Mouse (Mus musculus) hindlimb bud, embryonic 11.5 days (tissue): ENCODE results near the gene Nceh1.

Experiments used
- DNase-seq: peaks from one replicate; pipeline ENCODE4 v3.0.0-alpha.2; 2012; ENCODE audit warnings: low read depth, low spot score; ENCODE audit errors: extremely low spot score

Nceh1 gene

DNA sequence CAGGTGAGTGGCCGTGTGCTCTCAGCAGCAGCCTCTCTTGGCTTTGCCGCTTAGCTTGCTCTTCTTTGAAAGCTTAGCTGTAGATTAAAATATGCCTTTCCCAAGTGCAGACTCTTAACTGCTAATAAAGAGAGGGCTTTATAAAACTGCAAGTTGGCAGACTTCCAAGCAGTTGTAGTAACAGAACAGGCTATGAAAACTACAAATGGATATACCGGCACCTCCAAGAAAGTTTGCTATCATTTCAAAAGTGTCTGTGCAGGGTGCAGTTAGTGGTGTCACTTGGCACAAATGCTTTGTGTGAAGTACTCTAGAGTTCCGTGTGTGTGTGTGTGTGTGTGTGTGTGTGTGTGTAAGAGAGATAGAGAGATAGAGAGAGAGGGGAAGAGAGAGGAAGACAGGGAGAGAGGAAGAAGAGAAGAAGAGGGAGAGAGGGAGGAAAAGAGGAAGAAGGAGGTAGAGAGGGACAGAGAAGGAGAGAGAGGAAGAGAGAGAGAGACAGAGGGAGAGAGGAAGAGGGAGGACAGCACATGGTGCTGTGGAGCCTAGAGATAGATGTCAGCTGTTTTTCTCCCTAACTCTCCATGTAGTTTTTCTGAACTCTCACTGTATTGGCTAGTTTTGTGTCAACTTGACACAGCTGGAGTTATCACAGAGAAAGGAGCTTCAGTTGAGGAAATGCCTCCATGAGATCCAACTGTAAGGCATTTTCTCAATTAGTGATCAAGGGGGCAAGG is 134.7 kb downstream of the Nceh1 start:
- no peak for DNase-seq

- no peak for DNase-seq
Measured at GRCm38 (mm10) chr3:27319650-27320049, 136.9 kb downstream of the Nceh1 start.

DNA sequence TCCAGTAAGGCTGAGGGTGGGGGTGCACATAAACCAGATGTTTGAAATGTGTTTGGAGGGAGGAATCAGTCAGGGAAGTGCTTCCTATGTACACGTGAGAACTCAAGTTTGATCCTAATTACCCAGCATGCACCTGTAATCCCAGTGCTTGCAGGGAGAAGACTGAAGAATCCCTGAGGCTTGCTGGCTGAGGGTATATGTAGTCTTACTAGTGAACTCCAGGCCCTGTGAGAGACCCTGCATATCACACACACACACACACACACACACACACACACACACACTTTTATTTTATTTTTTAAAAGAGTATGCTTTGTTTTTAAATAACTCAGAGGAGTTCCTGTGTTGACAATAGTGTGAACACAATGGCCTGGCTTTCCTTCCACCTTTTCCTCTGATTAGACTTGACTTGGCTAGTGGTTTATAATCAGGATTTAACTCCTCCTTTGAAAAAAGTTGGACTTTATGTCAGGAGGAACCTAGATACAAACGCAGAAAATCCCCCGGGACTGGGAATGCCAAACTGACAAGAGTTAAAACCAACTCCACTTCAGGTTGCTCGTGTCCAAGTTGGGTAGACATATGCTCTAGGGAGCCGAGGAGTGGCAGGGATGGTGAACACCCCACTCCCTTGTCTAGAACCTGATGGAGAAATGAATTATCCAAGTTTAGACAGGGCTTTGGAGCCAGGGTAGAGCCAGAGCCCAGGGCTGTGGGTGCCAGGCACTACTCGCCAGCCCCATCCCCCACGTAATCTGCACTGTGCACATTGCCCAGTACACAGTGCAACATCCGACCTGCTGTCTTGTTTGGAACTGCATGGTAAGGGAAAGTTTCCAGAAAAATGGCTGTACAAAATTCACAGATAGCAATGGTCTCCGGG is 138.1 kb downstream of the Nceh1 start:
- DNase-seq: no peak

DNA sequence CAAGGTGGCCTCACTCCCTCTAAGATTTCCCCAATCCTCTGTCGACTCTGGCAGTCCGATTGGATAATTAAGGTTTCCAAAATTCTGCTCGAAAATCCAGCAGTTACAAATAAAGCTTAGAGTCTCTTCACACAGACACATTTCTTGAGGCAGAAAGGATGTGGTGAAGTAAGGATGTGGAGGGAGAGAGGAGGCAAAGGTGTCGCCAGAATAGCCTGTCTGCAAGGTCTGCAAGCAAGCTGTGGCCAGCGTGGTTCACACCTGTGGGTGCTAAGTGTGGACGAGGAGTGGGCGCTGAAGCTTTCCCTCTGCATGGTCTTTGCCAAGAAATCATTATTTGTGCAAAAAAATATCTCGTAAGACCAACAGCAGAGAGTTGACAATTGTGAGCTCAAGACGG is 139.8 kb downstream of the Nceh1 start:
- DNase-seq: no peak

DNA sequence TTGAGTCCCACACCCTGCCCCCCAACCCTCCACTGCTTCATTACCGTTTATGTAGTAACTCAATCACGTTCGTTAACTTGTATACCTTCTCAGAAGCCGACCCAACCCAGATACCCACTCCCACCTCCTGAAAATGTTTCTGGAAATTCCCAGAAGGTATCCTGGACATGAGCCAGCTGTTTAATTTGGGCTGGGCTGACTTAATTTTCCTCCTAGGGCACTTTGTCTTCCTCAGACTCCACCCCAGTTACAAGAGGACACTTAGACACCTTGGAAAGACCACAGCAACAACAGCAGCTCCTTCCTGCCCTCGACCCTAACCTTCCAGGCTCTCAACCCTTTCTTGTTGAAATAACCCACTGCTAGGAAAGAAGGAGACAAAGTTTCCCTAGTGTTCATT is 140.8 kb downstream of the Nceh1 start:
- DNase-seq: no peak

GRCm38 (mm10) chr3:27326633-27327191 is 143.9 kb downstream of the Nceh1 start:
- no peak for DNase-seq

GRCm38 (mm10) chr3:27330706-27331105 is 147.9 kb downstream of the Nceh1 start:
- DNase-seq: no peak
